Mouse (Mus musculus) kidney, embryonic 16.5 days (tissue): ENCODE measurements around the gene Wsb2. TPM values are rescaled to one million over a fixed set of nuclear protein-coding genes. Genes with fewer than 3 reads are reported as not detected.
A peak's percentile ranks its signal among the peaks of the same experiment; 100 is the strongest.
"Not testable (repeated sequence)": the region's sequence is repeated elsewhere in the genome, so short reads cannot be mapped to it uniquely, and the experiment has no call there.

Source experiments
- ATAC-seq: fragments of 200-750 bp; cut with Nextera tagmentation; 2 replicates; pipeline ENCODE4 v1.8.0; 2017; ENCODE audit warnings: moderate TSS enrichment; ENCODE audit not compliant: low FRiP score, low TSS enrichment
- H3K27ac ChIP-seq: fragments of 300-500 bp; sonication (generic); 2 replicates; pipeline ENCODE4 v1.5.1; 2014; ENCODE audit warnings: low read length
- H3K27me3 ChIP-seq: fragments of 300-500 bp; sonication (generic); 2 replicates; pipeline ENCODE4 v1.6.1; 2014; ENCODE audit warnings: low read length, control low read depth, mixed read lengths; ENCODE audit not compliant: insufficient read depth
- H3K36me3 ChIP-seq: fragments of 300-500 bp; sonication (generic); 2 replicates; pipeline ENCODE4 v1.6.1; 2014; ENCODE audit warnings: low read length, control low read depth, mixed read lengths; ENCODE audit not compliant: insufficient read depth
- H3K4me1 ChIP-seq: fragments of 300-500 bp; sonication (generic); 2 replicates; pipeline ENCODE4 v1.6.1; 2014; ENCODE audit warnings: low read length, control low read depth, mixed read lengths; ENCODE audit not compliant: insufficient read depth
- H3K4me2 ChIP-seq: fragments of 300-500 bp; sonication (generic); replicated peaks from 2 replicates; pipeline ENCODE4 v1.6.1; 2014; ENCODE audit warnings: low read depth, low read length
- H3K4me3 ChIP-seq: fragments of 300-500 bp; sonication (generic); 2 replicates; pipeline ENCODE4 v1.5.1; 2014; ENCODE audit warnings: mild to moderate bottlenecking, low read length
- H3K9ac ChIP-seq: fragments of 300-500 bp; sonication (generic); replicated peaks from 2 replicates; pipeline ENCODE4 v1.6.1; 2014; ENCODE audit warnings: low read length
- H3K9me3 ChIP-seq: fragments of 300-500 bp; sonication (generic); 2 replicates; pipeline ENCODE4 v1.6.1; 2016; ENCODE audit warnings: low read length, control low read depth
- WGBS: fragments of 180-500 bp; shearing (Covaris S2); extraction: QIAGEN DNeasy Blood & Tissue Kit; methylation state at CpG from one replicate; pipeline ENCODE4 v1.1.7; 2014; 5-methylcytosine and 5-hydroxymethylcytosine counted together
- polyA plus RNA-seq: library from polyadenylated mRNA; unstranded; fragments of >200 nt; fragmentation: Nextera tagmentation; extraction: Ambion mirVana; gene quantifications from 2 replicates; pipeline ENCODE4 v1.2.1, GENCODE M21; 2015

Wsb2 gene
- polyA plus RNA-seq, 1 experiment from 2014 or later, result 69.7 TPM

DNA sequence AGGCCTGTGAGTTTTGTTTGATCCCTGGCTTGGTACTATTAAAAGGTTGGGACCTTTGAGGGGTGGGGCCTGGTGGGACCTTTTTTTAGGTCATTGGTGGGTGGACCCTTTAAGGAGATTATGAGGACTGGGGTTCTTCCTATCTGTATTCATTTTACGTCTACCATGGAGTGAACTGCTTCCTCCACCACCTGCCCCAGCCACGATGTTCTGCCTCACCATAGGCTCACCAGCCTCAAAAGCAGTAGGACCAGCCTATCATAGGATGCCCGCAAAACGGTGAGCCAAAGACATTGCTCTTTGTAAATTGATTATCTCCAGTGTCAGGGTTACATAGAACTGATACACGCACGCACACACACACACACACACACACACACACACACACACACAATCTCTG, 40.3 kb downstream of the Wsb2 start:
- H3K36me3 ChIP-seq, result no peaks in the 10 kb centered on the region
- H3K27ac ChIP-seq, result no peak overlapping the region
- WGBS, result 78% methylated on average over 6 of the region's 6 CpGs

DNA sequence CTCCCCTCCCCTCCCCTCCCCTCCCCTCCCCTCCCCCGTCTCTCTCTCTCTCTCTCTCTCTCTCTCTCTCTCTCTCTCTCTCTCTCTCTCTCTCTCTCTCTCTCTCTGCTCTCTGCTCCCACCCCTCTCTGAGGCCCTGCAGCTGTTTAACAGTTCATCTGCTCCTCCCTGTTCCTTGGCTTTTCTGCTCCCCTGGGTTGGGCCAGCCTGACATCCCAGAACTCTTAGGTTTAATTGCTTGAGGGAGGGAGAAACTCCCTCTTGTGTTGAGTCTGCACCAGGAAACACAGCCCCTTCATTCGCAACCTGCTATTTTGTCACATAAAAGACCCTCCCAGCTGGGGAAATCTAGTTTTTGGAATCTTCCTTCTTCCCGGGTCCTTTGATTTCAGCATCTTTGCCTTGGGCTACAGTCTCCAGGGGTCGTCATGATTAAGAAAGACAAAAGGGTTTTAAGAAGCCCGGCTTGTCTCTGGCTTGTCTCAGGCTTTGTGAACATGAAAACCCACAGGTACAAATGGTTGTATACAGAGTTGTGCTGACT, 41.0 kb downstream of the Wsb2 start:
- Histone ChIP-seq H3K9ac (no peak overlapping the region), H3K27ac (no peak overlapping the region), H3K27me3 (no peaks in the 10 kb centered on the region), H3K4me1 (no peaks in the 10 kb centered on the region), H3K4me3 (no peak overlapping the region), H3K9me3 (no peaks in the 10 kb centered on the region; the same call in 1 of the 2 replicates), H3K36me3 (no peaks in the 10 kb centered on the region), H3K4me2 (no peak overlapping the region)
- 36% methylated on average over 4 of the region's 5 CpGs for WGBS
- ATAC-seq, result peak; percentile 69; the same call in 1 of the 2 replicates

More for the DNA sequence above, 40.3 kb downstream of the Wsb2 start:
- H3K4me1 ChIP-seq, result no peaks in the 10 kb centered on the region
- H3K9ac ChIP-seq, result no peak overlapping the region
- ATAC-seq, result no peak
- H3K4me3 ChIP-seq, result no peak overlapping the region
- no peaks in the 10 kb centered on the region for H3K27me3 ChIP-seq
- H3K4me2 ChIP-seq, result no peak overlapping the region
- no peaks in the 10 kb centered on the region; the same call in 1 of the 2 replicates for H3K9me3 ChIP-seq

GRCm38 (mm10) chr5:117399281-117399680, 42.2 kb downstream of the Wsb2 start:
- H3K4me1 ChIP-seq, result no peaks in the 10 kb centered on the region
- no peak overlapping the region for H3K4me2 ChIP-seq
- no peak for ATAC-seq
- H3K36me3 ChIP-seq, result no peaks in the 10 kb centered on the region
- no peak overlapping the region for H3K4me3 ChIP-seq
- no peak overlapping the region for H3K27ac ChIP-seq
- no peaks in the 10 kb centered on the region for H3K9me3 ChIP-seq
- no peaks in the 10 kb centered on the region for H3K27me3 ChIP-seq
- WGBS, result 75% methylated on average over 9 of the region's 9 CpGs
- H3K9ac ChIP-seq, result no peak overlapping the region

GRCm38 (mm10) chr5:117403609-117404008, 46.5 kb downstream of the Wsb2 start:
- H3K4me3 ChIP-seq, result no peak overlapping the region
- no peak for ATAC-seq
- no peaks in the 10 kb centered on the region for H3K27me3 ChIP-seq
- H3K4me1 ChIP-seq, result no peaks in the 10 kb centered on the region
- H3K36me3 ChIP-seq, result no peaks in the 10 kb centered on the region
- H3K27ac ChIP-seq, result no peak overlapping the region
- 84% methylated on average over 8 of the region's 8 CpGs for WGBS
- H3K9me3 ChIP-seq, result no peaks in the 10 kb centered on the region
- H3K9ac ChIP-seq, result no peak overlapping the region
- H3K4me2 ChIP-seq, result no peak overlapping the region

DNA sequence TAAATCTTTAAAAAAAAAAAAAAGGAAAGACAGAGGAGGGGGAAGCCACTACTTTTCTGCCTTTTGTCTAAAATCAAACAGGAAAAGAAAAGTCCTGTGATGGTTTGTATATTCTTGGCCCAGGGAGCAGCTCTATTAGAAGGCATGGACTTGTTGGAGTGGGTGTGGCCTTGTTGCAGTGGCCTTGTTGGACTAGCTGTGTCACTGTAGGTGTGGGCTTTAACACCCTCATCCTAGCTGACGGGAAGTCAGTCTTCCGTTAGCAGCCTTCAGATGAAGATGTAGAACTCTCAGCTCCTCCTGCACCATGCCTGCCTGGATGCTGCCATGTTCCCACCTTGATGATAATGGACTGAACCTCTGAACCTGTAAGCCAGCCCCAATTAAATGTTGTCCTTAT, 47.6 kb downstream of the Wsb2 start:
- H3K4me2 ChIP-seq, result not testable (repeated sequence)

DNA sequence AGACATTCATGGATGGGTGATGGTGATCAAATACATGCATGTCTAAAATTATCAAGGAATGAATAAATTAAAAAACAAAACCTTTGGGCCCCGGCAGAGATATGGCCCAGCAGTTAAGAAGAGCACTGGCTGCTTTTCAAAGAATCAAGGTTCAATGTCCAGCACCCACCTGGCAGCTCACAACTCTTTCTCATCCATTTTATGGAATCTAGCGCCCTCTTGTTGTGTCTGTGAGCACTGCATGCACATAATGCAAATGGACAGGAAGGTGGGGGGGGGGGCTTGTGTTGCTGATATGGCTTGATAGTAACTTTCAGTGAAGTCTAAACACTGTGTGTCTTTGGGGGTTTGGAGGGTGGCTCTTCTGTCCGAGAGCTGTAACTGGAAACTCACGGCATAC, 51.1 kb downstream of the Wsb2 start:
- Histone ChIP-seq H3K4me2 (no peak overlapping the region), H3K27ac (no peak overlapping the region), H3K27me3 (peaks cover 18% of the 10 kb centered on the region), H3K9ac (no peak overlapping the region), H3K4me3 (no peak overlapping the region), H3K36me3 (no peaks in the 10 kb centered on the region), H3K4me1 (peaks cover 2% of the 10 kb centered on the region; the same call in 1 of the 2 replicates), H3K9me3 (no peaks in the 10 kb centered on the region)
- WGBS, result 40% methylated on average over 4 of the region's 4 CpGs
- ATAC-seq, result no peak

More for the DNA sequence above, 47.6 kb downstream of the Wsb2 start:
- not testable (repeated sequence) for H3K4me3 ChIP-seq, ATAC-seq, H3K36me3 ChIP-seq, H3K27ac ChIP-seq, H3K27me3 ChIP-seq, H3K9ac ChIP-seq, H3K9me3 ChIP-seq, H3K4me1 ChIP-seq
- 66% methylated on average over 2 of the region's 2 CpGs for WGBS

GRCm38 (mm10) chr5:117409369-117409768, 52.3 kb downstream of the Wsb2 start:
- no peak overlapping the region for H3K27ac ChIP-seq
- WGBS, result 65% methylated on average over 6 of the region's 6 CpGs
- no peak overlapping the region for H3K4me3 ChIP-seq
- no peaks in the 10 kb centered on the region for H3K9me3 ChIP-seq
- peaks cover 29% of the 10 kb centered on the region for H3K27me3 ChIP-seq
- no peak overlapping the region for H3K9ac ChIP-seq
- H3K4me2 ChIP-seq, result no peak overlapping the region
- H3K36me3 ChIP-seq, result no peaks in the 10 kb centered on the region
- ATAC-seq, result no peak
- peaks cover 9% of the 10 kb centered on the region; the same call in 1 of the 2 replicates for H3K4me1 ChIP-seq

DNA sequence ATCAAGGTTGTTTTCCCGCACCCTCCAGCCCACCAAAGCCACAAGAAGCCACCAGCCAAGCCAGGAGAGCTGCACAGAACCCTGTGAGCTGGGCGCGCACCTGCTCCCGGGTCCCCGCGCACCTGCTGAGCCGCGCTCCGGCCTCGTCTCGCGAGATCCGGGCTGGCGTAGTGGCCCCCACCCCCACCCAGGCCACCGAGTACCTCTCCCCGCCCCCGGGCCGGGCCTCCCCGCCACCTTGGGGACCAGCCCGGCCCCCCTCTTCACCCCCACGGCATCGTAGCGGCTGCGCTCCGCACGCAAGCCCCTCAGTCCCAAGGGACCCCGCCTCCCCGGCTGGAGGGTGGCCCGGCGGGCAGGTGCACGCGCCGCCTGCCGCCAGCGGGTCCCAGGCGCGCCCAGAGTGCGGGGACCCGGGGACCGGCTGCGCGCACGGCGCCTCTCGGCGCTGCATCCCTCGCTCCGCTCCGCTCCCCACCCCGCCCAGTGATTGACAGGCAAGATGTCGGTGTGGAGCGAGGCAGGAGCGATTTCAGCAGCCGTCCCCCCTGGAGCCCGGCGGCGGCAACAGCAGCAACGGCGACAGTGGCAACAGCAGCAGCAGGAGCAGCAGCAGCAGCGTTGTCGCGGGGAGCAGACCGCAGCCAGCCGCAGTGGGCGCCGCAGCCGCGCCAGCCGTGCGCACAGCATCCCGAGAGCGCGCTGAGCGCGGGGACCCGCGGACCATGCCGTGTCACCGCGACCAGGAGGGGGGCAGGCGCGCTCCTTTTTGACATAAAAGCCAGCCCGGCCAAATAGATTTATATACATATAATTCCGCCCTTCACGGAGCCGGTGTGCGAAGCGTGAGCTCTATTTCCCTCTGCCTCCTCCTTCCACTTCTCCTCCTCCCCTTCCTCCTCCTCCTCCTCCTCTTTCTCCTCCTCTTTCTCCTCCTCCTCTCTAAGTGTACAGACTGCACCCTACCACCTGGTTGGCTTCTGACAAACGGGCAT, 56.7 kb downstream of the Wsb2 start, which contains the start of gene Ksr2:
Gene Ksr2, plus strand, starts transcription at position 494 of the 995 bp plus-strand sequence.
- peak within 1 kb of the TSS; percentile 71 for H3K9ac ChIP-seq
- peaks cover 48% of the 10 kb centered on the region for H3K27me3 ChIP-seq
- no peaks in the 10 kb centered on the region for H3K9me3 ChIP-seq
- peak; percentile 86 for ATAC-seq
- peak within 1 kb of the TSS; percentile 96 for H3K4me2 ChIP-seq
- peaks cover 17% of the 10 kb centered on the region; the same call in 1 of the 2 replicates for H3K4me1 ChIP-seq
- H3K4me3 ChIP-seq, result peak within 1 kb of the TSS; percentile 68
- peak within 1 kb of the TSS; percentile 31; the same call in 1 of the 2 replicates for H3K27ac ChIP-seq
- WGBS, result under 1% methylated on average over 67 of the region's 89 CpGs
- no peaks in the 10 kb centered on the region for H3K36me3 ChIP-seq

DNA sequence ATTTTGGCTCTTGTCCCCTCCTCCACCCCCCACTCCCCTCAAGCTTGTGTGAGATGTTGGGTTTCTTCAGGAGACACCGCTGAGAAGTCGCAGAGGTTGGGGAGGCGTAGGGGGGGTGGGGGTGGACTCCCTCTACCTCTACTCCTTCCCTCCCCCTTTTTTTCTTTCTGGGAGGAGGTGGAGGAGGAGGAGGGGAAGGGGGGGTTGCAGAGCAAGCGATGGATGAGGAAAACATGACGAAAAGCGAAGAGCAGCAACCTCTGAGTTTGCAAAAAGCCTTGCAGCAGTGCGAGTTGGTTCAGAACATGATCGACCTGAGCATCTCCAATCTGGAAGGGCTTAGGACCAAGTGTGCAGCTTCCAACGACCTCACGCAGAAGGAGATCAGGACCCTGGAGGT, 57.5 kb downstream of the Wsb2 start:
- Histone ChIP-seq H3K4me1 (peaks cover 17% of the 10 kb centered on the region; the same call in 1 of the 2 replicates), H3K36me3 (no peaks in the 10 kb centered on the region), H3K9me3 (no peaks in the 10 kb centered on the region), H3K4me3 (peak overlapping the region; percentile 68), H3K27me3 (peaks cover 46% of the 10 kb centered on the region), H3K9ac (no peak overlapping the region), H3K4me2 (peak overlapping the region; percentile 96), H3K27ac (no peak overlapping the region)
- under 1% methylated on average over 10 of the region's 10 CpGs for WGBS
- ATAC-seq, result no peak; the same call in 1 of the 2 replicates
